Mouse (Mus musculus) fat pad, adult 2 months (tissue): Measurements from ENCODE around the gene Hrh1.

Experiments used
- DNase-seq: peaks from one replicate; pipeline ENCODE4 v3.0.0-alpha.2; 2011; ENCODE audit warnings: low read depth, low spot score; ENCODE audit errors: extremely low read depth

Gene Hrh1

DNA sequence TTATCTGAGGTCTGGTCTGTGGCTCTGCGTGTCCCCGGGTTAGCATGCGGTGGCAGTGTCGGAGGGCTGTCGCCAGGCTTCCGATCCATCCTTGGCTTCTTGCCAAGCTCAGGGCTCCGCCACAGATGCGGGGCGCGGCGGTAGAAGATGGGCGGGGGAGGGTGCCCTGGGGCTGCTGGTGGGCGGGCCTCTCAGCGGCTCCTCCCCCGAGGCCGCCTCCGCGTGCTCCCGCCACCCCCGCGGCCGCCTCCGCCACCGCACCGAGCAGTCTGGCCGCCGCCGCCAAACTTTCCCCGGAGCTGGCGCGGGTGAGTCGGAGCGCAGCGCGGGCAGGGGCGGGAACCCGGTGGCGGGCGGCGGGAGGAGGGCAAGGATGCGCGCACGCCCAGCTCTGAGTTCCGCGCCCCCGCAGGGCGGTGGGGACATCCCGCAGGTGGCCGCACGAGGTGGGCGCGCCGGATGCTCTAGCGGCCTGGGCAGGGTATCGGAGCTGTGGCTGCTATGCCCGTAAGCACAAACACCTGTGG lies at the start of gene Hrh1:
TSS of gene Hrh1 (plus strand) at position 246 of the 527 bp plus-strand sequence.
- no peak for DNase-seq

DNA sequence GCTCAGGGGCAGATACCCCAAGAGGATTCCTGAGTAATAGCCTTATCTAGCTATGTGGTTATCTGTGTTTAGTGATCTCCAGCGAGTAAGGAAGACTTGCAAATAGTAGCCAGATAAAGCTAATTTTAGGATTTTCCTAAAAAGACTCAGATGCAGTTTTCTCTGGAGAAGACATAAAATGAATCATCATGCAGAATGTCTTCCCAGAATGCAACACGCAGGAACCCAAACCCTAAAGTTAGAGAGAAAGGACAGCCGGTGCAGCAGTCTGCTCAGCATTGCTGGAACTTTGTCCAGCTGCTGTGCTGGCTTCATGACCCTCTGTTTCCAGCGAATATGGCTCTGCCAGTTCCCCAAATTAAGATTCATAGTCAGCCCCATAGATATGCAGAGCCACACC lies 43.1 kb upstream of the Hrh1 start:
- DNase-seq: no peak

DNA sequence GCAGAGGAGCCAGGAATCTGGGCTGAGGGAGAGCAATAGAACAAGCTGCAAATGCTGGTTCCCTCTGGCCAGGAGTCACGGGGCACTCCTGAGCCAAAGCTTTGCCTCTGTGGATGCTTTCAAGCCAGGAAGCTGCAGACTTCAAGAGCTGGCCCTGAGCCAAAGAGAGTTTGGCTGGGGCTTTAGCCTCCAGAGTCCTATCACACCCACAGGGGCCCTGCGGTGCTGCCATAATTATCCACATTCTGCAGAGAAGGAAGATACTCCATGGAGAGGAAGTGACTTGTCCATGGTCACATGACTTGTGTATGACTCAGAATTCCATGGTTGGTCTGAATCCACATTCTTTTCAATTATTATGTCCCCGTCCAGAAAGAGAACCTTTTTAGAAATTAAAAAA lies 39.6 kb upstream of the Hrh1 start:
- no peak for DNase-seq

DNA sequence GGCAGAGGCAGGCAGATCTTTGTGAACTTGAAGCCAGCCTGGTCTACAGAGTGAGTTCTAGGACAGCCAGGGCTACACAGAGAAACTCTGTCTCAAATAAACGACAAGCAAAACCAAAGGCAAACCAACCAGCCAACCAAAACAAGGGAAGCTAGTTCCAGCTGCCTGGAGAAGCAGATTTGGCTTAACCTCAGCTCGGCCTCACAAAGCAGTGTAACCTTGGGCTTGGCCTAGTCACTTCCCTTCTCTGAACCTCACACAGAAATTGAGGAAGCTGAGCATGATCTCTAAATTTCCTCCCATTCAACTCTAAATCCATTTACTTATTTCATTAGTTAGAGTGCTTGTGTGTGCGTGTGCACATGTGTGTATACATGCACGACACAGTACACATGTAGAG lies 35.4 kb upstream of the Hrh1 start:
- DNase-seq: no peak

DNA sequence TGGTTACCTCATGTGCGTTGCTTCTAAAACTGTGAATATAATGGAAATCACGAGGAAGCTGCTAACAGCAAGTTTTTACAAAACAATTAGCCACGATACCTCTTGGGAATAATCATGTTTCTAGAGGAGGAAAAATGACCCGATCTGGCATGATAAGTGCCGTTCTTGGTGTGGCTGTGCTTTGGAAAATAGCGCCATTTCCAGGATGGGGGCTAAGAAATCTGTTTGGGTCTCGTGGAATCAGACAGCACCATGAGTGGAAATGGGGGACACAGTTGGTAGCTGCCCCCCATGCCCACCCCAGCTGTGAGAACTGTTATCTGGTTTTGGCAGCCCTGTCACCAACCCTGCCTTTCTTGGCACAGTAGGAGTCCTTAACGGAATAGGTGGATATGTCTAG lies 34.0 kb upstream of the Hrh1 start:
- DNase-seq: no peak

DNA sequence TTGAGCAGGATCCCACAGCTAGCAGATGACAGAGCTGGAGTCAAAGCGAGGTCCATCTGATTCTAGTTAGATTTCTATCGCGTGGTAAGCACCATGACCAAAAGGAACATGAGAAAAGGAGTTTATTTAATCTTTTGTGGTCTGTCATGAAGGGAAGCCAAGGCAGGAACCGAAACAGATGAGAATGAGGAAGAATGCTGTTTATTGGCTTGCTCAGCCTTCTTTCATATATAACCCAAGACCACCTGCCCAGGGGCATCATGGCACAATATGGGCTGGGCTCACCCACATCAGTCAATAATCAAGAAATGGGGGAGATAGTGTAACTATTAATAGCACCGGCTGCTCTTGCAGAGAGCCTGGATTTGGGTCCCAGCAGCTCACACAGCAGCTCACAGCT lies 33.0 kb upstream of the Hrh1 start:
- no peak for DNase-seq

DNA sequence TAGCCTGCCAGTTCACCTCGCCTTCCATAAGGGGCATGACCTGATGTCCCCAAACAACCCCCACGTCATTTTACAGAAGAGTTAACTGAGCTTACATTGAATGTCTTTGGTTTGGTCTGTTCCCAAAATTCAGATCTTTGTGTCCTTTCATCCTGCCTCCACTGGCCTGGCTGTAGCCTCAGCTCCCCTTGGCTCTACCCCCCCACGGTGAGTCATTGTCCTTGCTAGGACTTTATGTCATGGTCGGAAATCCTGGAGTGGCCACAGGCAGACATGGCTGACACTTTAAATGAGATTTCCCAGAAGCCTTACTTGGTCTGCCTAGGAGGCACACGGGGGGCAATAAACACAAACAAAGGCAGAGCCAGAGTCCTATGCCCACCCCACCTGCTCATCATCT lies 31.5 kb upstream of the Hrh1 start:
- no peak for DNase-seq

DNA sequence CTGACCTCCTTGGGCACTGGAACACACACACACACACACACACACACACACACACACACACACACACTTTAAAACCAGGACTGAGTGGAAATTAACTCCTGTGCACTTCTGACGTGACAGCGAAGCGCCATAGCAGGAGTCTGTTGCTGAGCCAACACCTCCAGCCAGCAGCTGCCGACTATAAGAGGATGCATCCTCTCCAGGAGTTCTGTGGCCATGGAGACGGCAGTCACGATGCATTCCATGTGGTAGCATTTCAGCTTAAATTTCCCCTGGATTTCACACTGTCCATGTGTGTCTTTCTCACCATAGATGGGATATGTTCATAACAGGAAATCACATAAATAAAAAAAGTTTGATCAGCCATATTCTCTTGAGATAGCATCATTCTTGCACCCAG lies 30.1 kb upstream of the Hrh1 start:
- DNase-seq: no peak

DNA sequence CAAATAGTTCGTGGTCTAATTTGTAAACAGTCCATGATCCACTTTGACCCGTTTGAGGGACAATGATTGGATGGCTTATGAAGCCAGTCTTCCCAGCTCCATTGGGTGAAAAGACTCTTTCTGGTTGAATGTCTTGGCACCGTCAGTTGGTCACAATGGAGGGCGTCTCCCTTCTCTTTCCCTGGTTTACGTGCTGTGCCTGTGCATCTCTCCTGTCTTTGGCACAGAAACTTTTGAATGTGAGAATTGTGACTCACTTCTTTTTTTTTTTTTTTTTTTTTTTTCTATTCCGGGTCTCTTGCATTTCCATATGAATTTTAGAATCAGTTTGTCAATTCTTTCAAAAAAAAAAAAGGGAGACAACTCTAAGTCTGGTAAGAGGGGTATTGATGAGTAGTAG lies 29.5 kb upstream of the Hrh1 start:
- DNase-seq: no peak

DNA sequence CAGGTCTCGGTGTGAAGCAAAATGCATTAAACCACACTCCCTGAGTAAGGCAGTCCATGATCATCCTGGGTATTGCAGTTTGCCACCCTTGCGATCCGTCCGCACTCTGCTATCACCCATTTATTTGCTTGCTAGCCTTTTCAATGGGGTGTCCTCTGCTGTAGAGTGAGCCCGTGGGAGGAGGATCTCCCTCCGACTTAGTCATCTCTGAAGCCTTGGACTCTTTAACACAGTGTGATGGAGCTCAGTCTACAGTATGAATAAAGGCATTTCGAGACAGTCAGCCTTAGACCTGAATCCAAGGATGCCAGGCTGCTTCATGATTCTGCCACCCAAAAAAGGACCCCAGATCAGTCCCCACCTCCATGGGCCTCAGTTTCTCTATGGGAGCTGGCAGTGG lies 25.0 kb upstream of the Hrh1 start:
- no peak for DNase-seq

DNA sequence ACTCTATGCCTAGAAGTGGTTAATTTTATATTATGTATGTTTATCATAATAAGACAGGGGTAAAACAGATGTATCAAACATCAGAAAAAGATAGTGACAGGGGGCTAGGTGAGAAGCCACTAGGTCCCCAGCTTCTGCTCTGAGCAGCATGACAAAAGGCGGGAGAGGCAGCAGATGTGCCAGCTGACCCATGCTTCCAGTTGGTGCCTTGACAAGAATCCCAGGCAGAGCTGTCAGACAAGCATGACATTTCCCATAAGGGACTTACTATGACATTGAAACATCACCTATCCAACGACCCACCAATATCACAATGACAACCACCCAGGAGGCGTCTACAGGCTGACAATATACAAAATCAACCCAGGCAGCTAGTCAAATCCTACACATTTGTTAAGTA lies 16.9 kb upstream of the Hrh1 start:
- DNase-seq: no peak

DNA sequence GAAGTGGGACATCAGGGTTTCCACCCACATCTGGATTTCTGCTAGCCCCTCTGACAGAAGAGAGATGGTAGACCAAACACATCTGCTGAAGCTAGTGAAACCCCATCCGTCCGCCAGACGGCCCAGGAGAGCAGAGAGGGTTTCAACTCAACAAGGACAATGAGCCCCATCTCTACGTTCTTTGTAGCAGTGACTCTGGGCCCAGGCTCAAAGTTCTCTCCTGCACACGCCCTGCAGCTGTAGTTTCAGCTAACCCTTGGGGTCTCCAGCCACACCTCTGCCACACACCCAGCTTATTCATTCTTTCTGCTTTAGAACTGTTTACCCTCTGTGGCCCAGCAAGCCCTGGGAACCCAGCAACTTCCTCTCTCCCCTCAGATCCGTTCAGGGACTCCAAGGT lies 10.4 kb upstream of the Hrh1 start:
- no peak for DNase-seq

DNA sequence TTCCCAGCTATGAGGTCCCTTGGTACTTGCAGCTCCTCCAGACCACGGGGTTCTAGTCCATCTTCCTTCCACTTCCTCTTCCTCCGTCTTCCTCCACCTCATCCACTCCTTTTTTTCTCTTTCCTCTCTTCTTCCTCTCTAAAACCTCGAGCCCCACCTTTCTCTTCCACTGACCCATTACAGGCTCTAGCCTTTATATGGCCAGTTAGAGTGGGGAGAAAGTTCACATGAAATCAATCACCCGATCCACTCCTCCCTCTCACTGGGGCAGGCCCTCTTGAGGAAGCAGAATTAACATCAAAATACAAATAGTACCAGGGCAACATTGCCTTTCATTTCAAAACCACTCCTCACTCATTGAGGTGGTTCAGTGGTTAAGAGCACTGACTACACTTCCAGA lies 9.9 kb upstream of the Hrh1 start:
- DNase-seq: no peak

DNA sequence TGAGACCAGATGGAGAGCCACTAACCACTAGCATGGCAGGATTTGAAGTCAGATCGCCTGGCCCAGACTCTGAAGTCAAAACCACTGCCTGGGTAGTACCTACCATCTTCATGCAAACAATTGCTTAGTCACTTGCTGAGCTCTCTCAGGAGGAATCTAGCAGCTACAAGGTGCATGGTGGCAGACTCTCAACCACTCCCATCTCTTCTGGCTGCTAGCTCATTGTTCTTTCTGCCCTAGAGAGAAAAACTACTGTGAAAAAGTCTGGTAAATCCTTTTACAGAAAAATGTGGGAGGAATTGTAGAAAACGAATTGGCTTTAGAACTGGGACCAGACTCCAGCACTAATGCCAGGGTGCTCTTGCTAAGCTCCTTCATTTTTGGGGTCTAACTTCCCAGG lies 7.6 kb upstream of the Hrh1 start:
- DNase-seq: no peak

DNA sequence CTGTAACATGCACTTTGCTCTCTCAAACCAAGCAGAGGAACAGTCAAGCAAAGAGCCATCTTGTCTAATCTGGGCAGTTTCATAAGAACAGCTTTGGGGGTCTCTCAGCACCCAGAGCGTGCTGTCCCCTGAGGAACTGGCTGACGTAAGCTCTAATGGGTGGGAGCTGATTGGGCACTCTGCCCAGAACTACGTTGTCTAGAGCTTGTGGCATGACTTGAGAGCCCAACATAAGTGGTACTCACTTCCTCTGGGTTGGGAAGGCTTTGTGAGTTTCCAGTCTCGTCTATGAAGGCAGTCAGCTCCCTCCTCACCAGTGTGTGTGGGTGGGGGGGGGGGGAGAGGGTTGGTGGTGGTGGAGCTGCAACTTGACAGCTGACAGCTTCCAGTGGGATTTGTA lies 2.8 kb upstream of the Hrh1 start:
- no peak for DNase-seq

DNA sequence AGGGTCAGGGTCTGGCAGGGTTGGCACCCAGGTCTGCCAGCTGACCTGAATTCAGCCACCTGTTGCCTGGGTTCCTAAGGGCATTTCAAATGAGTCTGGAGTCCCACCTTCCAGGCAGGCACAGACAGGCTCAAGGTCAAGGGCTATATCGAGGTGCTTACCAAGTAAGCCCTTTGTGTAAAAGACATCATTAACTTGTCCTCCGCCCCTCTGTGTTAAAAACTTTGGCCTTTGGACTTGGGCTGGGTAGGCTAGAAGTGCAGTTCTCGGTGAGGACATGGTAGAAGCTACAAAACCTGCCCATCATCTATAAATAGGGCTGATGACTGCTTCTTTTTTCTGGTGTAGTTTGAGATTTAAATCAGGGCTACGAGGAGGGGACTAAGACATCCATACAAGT lies 1.1 kb upstream of the Hrh1 start:
- DNase-seq: no peak

DNA sequence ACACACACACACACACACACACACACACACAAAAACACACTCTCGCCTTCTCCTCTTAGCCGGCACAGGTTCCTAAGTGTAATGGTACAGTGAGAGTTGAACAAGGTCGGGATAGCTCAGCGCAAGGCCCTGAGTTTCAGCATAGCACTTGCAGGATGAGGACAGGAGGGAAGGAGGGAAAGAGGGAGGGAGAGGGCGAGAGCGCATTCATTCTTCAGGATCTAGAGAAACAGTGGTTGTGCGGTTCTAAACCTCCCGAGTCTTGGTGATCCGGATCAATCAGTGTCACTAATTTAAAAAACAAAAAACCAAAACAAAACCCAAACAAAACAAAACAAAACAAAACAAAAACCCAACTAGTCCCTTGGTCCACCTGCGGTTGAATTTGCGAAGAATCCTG lies 456 bp upstream of the Hrh1 start:
- no peak for DNase-seq

DNA sequence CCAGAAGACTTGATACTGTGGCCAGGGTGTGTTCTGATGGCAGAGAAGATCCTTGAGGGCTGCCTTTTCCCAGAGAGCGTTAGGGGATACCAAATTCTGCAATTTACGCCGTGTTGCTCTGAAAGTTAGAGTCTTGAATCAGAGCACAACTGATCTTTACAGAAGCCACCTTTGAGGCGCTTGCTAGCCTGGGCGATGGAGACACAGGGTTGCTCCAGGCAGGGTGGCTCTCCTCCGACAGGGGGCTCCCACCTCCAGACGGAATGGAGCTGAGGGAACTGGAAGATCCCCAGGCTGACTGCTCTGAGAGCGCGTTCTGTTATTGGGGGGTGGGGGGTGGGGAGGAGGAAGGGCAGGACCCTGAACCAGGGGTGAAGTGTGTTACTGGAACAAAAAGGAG lies 890 bp downstream of the Hrh1 start:
- DNase-seq: no peak

DNA sequence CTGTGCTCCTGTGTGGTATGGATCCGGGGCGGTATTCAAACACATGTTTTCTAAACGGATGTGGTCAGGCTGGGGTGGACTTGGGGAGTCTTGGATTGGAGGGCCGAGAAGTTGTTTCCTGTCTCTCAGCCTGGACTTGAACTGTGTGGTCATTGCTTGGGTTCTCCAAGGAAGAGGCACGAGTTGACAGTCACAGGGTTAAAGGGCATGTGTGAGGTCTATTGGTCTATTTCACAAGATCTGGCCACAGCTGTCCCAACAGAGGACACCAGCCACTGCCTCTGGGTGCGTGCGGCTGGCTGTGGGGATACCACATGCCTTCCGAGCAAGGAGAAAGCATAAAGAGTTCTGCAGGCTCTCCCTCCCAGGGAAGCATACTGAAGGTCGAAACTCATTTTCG lies 2.7 kb downstream of the Hrh1 start:
- no peak for DNase-seq

DNA sequence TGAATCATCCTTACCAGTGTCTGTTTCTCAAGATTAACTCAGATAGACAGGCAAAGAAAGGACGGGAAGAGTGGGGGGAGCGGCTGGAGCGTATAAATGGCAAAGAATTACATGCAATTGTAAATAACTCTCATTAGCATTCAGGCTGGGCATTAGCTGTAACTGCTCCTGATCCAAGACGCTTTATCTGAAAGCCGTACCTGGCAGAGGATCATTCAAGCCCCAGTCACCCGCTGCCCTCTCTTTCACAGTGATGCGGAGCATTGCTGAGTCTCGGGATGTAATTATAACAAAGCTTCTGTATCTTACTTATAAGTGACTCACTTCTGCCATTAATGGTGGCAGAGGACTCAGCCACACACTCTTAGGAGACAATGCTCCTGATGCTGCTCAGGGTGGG lies 3.1 kb downstream of the Hrh1 start:
- DNase-seq: no peak

DNA sequence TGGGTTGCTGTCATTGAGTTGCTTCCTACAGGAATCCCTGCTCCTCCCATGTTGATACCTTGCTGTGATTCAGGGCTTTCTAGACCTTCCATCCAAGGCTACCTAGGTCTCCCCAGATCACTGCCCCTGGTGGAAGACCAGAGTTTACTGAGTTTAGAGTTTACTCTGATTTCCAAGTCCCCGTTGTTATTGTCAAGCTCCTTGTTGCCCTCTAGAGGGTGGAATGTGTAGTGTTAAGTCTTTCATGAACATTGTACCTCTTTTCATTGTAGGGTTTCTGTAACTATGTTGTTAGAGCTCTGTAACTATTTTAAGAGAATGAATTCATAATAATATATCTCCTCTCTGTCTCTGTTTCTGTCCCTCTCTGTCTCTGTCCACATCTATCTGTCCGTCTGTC lies 4.4 kb downstream of the Hrh1 start:
- no peak for DNase-seq

DNA sequence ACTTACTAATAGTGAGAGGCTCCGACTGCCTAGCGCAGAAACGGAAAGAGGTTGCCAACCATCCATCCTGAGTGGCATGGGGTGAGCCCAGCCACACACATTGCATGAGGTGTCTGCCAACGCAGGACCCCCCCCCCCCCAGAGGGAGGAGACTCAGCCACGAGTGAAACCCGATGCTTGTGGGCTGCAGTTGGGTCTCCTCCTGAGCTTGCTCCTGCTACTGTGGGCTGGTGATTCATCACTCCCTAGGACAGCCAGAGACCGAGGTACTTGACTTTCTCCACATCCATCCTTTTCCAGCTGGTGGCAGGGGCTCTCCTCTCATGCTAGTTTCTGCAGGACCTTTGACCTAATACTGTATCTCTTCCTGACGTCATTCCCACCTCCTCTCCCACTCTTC lies 5.9 kb downstream of the Hrh1 start:
- DNase-seq: no peak

DNA sequence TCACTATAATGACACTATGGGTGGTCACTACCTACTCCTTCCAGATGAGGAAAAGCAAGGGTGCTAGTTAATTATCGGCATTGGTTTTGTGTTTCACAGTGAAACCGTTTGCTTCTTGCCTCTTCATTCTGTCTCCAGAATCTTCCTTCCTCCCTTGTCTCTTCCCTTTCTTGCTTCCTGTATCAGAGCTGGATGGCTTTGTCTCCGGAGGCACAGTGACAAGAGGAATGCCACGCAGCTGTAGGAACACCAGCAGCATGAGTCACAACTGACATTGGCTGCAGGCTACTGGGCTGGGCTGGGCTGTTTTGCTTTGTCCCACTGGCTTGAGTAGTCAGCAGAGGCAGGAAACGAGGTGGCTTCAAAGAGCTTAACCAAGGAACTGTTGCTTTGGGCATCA lies 6.4 kb downstream of the Hrh1 start:
- no peak for DNase-seq
